Mouse (Mus musculus) adrenal gland, adult (tissue): ENCODE measurements around the gene Cenpx.
A peak's percentile ranks its signal among the peaks of the same experiment; 100 is the strongest.

Source experiments
- DNase-seq, 2 experiments: peaks; one replicate each; pipeline ENCODE4 v3.0.0; 2022 to 2023; ENCODE audit warnings: low spot score in 1 of 2; ENCODE audit not compliant: inconsistent age in 2 of 2

Gene Cenpx

GRCm38 (mm10) chr11:120662759-120663158 is 50.8 kb downstream of the Cenpx start:
- DNase-seq = peak in 1 of 2 experiments; percentile 63

GRCm38 (mm10) chr11:120661076-120661460 is 52.5 kb downstream of the Cenpx start, which contains the start of gene Notum:
TSS of gene Notum (minus strand) at chr11:120661175.
- DNase-seq = peak; percentile 41 to 65
